Mouse (Mus musculus) ovary, postnatal 10 days (tissue): ENCODE measurements around the gene Il2ra.
"Not testable (repeated sequence)": the region's sequence is repeated elsewhere in the genome, so short reads cannot be mapped to it uniquely, and the experiment has no call there.

Experiments used
- DNase-seq: peaks from one replicate; pipeline ENCODE4 v3.0.0; 2022; ENCODE audit warnings: low spot score

Gene Il2ra

DNA sequence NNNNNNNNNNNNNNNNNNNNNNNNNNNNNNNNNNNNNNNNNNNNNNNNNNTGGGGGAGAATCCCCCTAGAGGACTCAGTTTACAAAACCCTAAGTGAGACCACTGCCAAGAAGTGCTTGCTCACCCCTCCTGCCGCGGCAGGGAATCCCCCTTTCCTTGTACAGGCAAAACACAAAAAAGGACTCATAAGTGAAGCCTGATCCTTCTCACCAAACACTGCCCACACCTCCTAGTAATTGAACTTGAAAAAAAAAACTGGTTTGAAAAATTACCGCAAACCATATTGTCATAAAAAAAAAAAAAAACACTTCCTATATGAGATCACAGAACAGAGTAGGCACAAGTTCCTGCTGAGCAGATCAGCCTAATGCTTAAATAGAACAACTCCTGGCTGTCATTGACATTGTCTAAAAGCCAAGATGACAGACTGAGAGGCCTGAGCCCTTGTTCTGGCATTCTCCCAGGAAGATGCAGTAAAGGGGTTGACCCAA lies at the start of gene Il2ra:
Il2ra (plus strand) TSS at position 357 of the 491 bp plus-strand sequence.
- no peak for DNase-seq

DNA sequence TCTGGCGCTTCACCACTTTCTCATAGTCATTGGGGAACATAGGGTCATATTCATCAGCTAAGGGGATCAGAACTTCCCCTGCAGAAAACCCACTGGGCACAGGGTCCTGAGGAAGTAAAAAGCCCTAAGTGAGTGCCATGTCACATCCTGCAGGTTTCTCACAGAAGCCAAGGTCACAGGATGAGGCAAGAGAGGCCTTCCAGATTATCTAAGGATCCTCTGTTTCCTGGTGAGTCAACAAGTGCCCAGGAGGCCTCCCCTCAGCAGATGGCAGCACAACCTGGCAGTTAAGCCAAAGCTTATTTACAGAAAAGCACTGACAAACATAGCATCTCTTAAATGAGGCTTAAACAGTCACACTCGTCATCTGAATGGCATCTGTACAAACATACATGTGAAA lies 45.9 kb upstream of the Il2ra start:
- no peak for DNase-seq

DNA sequence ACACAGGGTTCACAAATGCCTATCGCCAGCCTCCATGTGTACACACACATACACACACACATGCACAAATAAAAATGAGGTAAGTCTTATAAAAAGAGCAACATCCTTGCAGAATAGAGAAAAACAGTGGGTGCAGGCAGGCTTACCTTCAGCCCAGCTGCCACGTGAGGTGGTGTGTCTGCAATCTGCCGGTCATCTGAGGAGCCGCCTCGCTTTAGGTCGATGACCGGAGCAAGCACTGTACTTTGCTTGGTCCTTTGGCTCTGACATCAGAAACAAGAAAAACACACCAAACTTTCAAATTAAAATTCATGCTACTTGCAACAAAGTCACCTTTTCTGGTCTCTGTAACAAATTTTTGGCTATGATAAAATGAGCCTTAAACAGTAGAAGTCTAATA lies 44.7 kb upstream of the Il2ra start:
- no peak for DNase-seq

DNA sequence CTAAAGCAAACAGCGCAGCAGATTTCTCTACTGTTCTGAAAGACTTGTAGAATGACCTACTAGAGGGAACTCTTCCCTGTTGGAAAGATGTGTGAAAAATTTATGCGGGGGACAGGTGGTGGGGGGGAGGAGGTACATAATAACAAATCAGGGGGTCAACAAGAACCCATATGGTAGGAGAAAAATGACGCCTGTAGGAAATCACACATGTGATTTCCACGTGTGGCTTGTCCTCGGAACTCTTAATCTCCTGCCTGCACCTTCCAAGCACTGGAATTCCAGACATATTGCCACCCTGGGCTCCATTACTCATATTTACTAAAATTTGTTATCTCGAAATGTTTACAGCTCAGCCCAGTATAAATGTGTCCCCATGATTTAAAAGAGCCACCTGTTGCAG lies 40.8 kb upstream of the Il2ra start:
- DNase-seq: no peak

DNA sequence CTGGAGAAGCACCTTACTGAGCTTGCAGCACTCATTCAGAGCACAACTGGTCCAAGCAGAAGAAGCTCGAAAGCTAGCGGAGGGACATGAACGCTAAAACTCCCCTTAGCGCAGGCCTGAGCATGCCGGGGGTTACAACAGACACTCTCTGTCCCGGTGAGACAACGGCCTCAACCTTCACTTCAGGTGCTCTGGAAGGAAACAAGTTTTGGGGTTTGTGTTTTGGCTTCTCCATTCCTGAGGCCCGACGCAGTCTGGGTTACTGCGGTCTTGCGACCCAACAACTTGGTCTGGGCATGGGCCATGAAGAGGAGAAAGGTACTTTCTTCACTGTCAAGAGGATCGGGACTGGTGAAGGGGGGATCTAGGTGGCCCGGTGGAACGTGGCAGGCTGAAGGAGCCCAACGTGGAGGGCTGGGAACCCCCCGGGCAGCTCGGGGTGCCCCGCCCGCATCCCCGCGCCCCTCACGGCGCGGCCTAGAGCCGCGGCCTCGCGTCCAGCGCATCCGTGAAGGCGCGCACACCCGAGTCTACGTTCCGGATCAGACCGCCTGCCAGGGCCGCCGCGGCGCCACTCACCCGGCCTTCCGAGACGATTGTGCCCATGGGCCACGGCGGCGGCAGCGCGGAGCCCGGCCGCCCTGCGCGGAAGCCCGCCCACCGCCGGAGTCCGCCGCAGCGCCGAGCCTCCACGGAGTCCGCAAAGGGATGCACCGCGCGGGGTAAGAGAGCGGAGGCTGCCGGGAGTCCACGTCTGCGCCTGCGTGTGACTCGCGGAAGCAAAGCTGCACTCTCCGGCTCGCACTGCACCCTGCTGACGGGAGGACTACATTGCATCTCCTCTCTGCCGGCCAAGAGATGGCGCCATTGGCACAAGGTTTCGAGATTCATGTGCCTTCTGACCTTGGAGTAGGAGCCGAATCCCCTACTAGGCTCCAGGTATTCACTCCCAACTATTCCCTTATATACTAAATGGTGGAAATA lies 39.8 kb upstream of the Il2ra start:
- DNase-seq: peak; percentile 88

DNA sequence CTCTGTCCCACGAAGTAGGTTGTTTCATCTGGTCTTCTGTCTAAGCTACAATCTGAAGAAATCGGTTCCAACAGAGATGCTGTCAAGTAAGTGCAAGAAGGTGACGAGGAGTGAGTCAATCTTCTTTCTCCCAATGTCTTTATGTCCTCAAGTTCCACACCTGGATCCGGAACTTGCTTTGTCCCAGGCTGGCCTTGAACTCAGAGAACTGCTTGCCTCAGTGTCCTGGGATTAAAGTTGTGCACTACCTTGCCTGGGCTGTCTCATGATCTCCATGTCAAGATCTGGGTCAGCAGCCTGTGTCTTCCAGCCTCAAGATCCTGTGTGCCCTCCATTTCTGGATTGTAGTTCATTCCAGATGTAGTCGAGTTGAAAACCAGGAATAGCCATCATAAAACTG lies 38.6 kb upstream of the Il2ra start, which contains the start of gene Rbm17:
Rbm17 (minus strand) TSS at position 101 of the 400 bp plus-strand sequence.
- no peak for DNase-seq

DNA sequence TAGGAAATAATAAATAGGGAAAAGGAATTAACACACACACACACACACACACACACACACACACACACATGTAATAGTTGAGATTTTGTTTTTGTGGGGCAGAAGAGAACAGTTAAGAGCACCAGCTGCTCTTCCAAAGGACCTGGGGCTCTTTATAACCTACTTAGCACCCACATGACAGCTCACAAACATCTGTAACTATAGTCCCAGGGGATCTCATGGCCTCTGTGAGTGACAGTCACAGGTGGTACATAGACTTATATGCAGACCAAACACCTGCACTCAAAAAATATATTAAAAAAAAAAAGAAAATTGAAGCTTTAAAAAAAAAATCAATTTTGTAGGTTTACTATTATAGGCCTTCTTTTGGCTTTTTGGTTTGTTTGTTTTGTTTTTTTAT lies 37.7 kb upstream of the Il2ra start:
- no peak for DNase-seq

DNA sequence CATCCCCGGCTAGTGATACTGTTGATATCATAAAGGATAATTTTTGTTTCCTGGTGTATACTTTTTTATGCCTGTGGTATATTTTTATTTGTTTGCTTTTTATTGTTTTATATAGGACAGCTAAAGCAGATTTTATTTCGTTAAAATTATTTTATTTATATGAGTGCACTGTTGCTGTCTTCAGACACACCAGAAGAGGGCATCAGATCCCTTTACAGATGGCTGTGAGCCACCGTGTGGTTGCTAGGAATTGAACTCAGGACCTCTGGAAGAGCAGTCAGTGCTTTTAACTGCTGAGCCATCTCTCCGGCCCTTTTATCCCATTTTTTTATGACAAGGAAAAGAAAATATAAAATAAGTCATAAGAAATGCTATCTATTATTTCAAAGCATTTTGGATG lies 35.9 kb upstream of the Il2ra start:
- DNase-seq: not testable (repeated sequence)

DNA sequence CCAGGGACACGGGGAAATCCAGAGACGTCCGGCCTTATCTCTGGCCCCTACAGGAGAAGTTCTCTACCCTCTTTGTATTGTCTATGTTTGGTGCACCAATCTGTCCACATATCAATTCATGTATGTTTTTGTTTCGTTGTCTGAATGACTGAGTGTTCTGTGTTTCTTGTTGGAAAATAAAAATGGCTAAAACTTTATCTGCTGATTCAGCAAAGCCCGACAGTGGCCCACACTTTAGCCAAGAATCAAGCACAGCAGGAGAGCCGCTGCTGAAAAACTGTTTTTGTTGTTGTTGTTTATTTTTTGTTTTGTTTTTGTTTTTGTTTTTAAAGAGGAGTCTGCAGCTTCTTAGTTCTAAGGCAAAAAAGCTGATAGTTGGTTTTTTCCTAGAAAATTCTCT lies 29.7 kb upstream of the Il2ra start:
- DNase-seq: not testable (repeated sequence)

DNA sequence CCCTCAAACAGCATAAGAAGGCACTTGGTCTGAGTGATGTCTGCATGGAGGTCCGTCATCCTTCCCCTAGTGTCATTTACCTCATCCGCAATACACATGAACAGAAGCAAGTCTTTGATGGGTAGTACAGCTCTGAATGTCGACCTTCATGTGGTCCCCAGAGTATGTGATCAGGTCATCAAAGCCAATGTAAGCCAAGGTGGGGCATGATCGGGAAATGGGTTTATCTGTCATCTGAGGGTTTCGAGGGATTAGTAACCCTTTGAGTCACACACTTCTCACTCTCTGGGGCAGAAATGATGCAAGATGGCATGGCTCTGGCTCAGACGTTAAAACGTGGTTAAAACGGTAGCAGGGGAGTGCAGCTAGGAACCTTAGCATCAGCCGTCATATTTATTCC lies 25.8 kb upstream of the Il2ra start:
- DNase-seq: no peak

DNA sequence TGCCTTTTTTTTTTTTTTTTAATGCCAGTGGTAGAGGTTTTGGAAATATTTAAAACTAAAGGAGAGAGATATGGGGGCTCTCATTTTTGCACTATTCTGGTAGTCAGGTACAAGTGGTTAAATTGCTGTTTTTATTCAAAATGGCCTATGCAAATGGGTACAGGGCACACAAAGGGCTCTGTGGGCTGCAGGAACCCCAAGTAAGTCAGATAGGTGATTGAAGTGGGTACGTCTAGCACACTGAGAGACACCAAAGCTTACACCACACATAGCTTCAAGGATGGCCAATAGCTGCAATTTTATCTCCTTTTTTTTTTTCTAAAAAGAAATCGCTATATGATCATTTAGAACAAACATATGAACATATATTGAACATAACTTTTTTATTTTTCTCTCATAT lies 23.0 kb upstream of the Il2ra start:
- no peak for DNase-seq

DNA sequence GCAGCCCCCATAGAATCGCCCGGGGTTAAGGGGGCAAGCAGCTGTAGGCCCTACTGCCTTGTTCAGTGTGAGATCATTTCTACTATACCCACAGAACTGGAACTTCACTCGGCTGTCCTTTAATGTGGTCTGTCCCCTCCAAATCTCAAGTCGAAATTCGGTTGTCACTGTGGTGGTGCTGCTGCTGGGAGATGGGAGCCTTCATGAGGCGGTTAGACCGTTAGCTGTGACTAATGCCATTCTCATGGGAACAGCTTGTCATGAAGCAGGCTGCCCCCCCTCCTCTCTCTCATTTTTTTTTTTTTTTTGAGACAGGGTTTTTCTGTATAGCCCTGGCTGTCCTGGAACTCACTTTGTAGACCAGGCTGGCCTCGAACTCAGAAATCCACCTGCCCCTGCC lies 19.4 kb upstream of the Il2ra start:
- DNase-seq: no peak

DNA sequence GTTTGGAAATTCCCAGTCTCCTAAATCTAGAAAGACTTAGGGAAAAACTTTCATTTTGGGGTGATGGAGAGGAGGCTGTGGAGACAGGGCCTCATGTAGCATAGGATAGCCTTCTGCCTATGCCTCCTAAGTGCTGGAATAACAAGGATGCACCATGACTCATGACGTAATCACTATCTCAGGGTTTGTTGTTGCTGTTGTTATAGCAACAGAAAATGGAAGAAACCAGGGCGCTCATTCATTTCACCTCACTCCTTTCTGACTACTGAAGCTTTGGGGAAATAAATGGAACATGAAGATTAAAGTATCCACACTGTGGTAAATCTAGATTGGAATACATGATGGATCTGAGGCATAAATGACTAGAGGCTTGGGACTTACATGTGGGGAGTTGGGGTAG lies 18.9 kb upstream of the Il2ra start:
- no peak for DNase-seq

DNA sequence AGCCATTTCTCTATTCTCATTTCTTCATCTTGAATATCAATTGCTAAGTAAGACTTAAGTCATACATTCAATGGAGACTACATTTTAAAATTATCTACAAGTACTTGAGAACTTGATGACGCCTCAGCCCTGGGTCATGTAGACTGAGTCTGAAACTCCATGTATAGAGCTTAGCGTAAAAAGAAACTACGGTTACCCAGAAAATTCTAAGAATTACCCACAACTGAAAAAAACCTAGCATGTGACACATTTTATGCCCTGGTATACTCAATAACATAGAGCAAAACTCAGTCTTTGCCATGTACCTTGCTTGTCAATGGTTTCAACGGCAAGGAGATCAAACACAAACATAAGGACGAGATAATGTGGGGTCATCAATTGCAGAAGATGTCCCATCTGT lies 16.7 kb upstream of the Il2ra start, which contains the start of gene Gm17490:
Gm17490 (minus strand) TSS at position 375 of the 400 bp plus-strand sequence.
- DNase-seq: no peak

DNA sequence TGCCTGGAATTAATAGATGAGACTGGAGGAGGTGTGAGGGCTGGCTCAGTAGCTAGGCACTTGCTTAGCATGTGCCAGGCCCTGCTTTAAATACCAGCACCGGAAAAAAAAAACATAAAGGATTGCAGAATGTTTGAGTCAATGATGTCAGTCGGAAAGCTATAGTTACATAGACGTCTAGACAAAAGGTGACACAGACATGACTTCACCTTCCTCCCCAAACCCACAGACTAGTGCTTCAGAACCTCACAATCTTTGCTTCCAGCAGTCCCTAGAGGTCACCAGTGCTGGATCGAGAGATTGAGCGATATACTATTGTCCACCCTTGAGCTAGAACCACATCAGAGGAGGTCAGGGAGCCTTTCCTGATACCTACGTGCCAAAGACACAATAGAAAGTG lies 7.6 kb upstream of the Il2ra start:
- DNase-seq: no peak

DNA sequence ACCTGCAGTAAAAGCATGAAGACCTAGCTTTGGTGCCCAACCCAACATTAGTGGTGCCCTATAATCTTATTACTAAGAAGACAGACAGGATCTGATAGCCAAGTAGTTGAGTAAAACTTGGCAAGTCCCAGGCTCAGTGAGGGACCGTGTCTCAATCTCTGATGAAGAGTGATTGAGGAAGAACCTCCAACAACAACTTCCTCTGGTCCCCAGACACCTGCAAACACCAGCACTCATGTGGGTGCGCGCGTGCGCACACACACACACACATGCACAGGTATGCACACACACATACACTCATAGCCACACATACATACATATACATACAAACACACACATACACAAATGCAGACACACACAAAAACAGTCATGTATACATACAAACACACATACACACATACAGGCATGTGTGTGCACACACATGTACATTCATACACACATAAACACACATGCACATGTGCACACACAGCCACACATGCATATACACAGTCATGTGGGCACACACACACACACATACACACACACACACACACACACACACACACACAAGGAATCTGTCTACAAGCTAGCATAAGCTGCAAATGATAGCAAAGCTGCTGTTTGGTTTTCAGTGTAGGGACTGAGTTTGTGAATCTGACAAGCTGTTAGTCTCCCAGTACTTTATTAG lies 7.0 kb upstream of the Il2ra start:
- DNase-seq: no peak

DNA sequence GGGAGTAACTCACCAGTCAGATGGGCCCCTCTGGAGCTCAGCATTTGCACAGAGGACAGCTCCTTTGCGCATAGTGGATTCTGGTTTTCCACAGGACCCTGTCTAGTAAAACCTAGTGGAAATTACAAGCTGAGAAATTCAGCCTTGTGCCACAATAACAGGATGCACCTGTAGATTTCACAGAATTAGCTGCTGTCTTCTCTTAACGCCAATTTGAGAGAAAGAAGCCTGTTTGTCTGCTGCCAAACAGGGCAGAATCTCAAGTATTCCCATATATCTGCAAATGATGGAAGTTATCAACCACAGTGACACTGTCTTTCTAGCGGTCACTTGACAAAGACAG lies 6.5 kb upstream of the Il2ra start:
- no peak for DNase-seq

DNA sequence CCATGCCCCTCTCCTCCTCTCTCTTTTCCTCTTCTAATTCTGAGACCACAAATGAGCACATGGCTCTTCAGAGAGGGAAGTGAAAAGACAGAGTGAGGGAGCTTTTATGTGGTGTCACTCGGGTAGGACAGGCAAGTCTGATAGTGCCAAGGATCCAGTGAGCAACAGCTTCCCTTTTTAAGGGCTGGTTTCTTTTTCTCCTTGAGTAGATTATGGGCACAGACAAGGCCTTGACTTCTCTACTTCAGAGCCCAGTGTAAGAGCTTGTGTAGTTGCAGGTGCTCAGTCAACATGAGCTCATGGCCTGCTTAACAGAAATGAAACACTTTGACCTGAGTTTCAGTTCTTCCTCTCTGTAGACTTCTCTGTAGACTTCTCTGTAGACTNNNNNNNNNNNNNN lies 5.5 kb upstream of the Il2ra start:
- DNase-seq: no peak

DNA sequence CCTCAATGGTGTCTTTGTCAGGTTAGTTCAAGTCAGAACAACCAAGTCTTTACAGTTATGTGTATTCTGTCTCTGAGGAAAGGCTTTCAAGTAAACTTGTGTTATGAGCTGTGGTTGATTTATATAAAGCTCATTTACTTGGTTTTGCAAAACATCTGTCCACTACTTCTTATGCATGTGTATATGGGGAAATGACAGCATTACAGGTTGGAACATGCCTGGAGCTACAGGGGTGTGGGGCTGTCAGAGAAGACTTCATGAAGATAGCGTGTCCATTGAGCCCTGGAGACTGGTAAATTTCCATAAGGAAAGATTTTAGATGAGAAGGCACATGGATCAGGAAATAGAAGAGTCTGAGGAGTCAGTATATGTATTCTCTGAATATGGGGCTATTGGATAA lies 1.4 kb downstream of the Il2ra start:
- DNase-seq: no peak

DNA sequence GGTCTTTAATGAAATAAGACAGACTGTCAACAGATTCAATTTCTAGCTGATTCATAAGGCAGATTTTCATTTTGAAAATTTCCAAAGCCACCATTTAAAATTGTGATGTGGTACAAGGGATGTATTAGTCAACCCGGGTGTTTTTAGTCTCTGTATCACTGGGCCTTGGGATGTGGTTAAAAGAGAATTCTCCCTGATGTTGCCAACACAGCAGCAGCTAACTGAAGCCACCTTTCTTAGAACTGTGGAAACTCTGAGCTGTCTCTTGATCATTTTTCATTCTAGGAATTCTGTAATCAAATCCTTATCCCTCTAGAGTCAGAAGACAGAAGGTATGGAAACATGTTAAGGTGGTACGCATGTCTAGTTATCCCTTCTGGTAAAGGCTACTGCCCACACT lies 2.7 kb downstream of the Il2ra start:
- no peak for DNase-seq

DNA sequence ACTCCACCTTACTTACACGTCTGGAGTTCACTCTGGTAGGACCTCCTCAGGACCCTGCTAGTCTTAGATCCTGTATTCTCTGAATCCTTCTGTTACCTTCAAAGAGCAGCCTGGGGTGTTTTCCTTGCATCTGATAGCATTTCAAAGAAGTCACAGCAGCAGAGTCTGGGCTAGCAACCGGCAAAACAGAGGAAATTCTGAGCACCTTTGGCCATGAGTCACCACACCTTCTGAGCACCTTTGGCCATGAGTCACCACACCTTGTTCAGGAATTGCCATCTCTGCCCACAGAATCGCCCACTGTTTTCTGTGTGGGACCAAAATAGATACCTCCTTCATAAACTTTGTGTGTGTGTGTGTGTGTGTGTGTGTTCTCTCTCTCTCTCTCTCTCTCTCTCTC lies 8.9 kb downstream of the Il2ra start:
- DNase-seq: no peak

DNA sequence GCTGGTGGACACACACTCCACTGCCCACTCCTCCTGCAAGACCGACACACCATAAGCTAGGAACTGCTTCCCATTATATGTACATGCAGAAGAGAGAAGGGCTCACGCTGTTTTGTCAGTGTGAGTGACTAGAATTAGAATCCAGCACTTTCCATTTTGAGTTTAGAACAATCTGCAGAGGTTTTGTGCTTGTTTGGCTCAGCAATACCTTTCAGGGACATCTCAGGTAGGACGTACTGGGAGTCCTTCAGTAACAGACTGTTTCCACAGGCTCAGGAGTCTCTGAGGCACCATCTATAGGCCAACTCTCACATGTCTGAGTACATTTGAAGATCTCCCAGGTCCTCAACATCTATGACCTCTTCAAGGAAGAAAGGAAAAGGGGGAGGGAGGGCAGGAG lies 9.6 kb downstream of the Il2ra start:
- no peak for DNase-seq

DNA sequence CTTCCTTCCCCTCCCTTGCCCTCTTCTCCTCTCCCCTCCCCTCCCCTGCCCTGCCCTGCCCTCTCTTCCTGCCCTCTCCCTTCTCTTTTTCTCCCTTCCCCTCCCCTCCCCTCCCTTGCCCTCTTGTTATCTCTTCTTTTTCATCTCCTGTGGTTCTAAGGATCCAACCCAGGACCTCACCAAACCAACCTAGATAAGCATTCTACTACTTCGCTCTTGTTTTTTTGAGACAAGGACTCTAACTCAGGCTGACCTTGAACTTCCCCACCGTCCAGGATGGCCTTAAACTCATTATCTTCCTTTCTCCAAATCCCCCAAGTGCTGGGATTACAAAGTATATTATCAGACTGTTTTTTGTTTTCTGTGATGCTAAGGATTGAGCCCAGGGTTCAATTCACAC lies 10.2 kb downstream of the Il2ra start:
- DNase-seq: no peak
